ENCODE assay signal across 8 mouse cellular contexts in the genomic region with DNA sequence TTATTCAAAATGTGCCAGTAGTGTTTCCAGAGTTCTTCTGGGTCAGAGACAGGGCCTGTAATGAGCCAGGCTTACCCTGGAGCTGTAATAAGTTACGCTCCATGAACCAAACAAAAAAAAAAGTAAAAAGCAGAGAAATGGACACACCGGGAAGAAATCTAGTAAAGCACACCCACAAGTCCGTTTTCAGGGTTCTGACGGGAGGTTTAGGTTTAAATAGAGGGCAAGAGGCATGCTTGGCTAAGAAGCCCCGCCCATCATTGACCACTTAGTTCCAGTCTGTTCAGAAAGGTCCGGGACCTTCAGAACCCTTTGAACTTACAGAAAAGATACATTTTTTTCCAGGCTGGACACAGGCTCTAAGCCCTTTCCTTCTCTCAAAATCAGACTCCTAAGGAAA. TPM values are rescaled to one million over a fixed set of nuclear protein-coding genes. Genes with fewer than 3 reads are reported as not detected.
DNase-seq lines count a peak whose midpoint lies in the region; ATAC-seq lines count a peak whose summit lies in the region.

No protein-coding gene starts in this region.

- H3K4me1 ChIP-seq in kidney, embryonic 15.5 days, result peaks cover 24% of the 10 kb centered on the region
- H3K4me1 ChIP-seq in brown adipose tissue, adult 24 weeks (ENCODE audit: control insufficient read depth, insufficient read depth, insufficient read length, low read length), result peaks cover 16% of the 10 kb centered on the region
- peaks cover 24% of the 10 kb centered on the region for H3K4me1 ChIP-seq in hindbrain, embryonic 14.5 days (replicated peaks; ENCODE audit: control insufficient read depth, insufficient read depth, low read length)
- peaks cover 21% of the 10 kb centered on the region for H3K4me1 ChIP-seq in midbrain, embryonic 14.5 days (ENCODE audit: control insufficient read depth, insufficient read depth, low read length)

- H3K36me3 ChIP-seq in kidney, embryonic 15.5 days, result peaks cover 9% of the 10 kb centered on the region; the same call in 1 of the 2 replicates
- peaks cover 13% of the 10 kb centered on the region for H3K36me3 ChIP-seq in hindbrain, embryonic 14.5 days (replicated peaks; ENCODE audit: control insufficient read depth, insufficient read depth)
- peaks cover 2% of the 10 kb centered on the region; the same call in 1 of the 2 replicates for H3K36me3 ChIP-seq in midbrain, embryonic 14.5 days (ENCODE audit: control insufficient read depth, insufficient read depth, low read length)

- DNase-seq in kidney, adult 9 months, result no peak
- DNase-seq in hindbrain, embryonic 14.5 days (ENCODE audit: low spot score), result no peak
- DNase-seq in midbrain, embryonic 14.5 days, result no peak
- no peak for DNase-seq in gastrocnemius, postnatal 4 days (ENCODE audit: low spot score in 2 of 2)
- DNase-seq in right cerebral cortex, adult 2 months (ENCODE audit: low spot score in 2 of 2), result no peak
- no peak for DNase-seq in right cerebral cortex, adult 18-20 months

- H3K9me3 ChIP-seq in kidney, embryonic 15.5 days (replicated peaks), result no peaks in the 10 kb centered on the region
- no peaks in the 10 kb centered on the region for H3K9me3 ChIP-seq in hindbrain, embryonic 14.5 days (ENCODE audit: control insufficient read depth, low read length)
- no peaks in the 10 kb centered on the region for H3K9me3 ChIP-seq in midbrain, embryonic 14.5 days (ENCODE audit: control insufficient read depth, low read length)

- H3K27me3 ChIP-seq in kidney, embryonic 15.5 days, result no peaks in the 10 kb centered on the region
- H3K27me3 ChIP-seq in hindbrain, embryonic 14.5 days (ENCODE audit: control insufficient read depth, insufficient read depth, low read length), result no peaks in the 10 kb centered on the region
- H3K27me3 ChIP-seq in midbrain, embryonic 14.5 days (ENCODE audit: control insufficient read depth, insufficient read depth, low read length), result no peaks in the 10 kb centered on the region

- peak overlapping the region; percentile 79 for H3K4me2 ChIP-seq in kidney, embryonic 15.5 days
- peak overlapping the region; percentile 51 for H3K4me2 ChIP-seq in hindbrain, embryonic 14.5 days (replicated peaks)
- H3K4me2 ChIP-seq in midbrain, embryonic 14.5 days (ENCODE audit: low read length), result peak overlapping the region; percentile 66

- peak overlapping the region; percentile 61 for H3K4me3 ChIP-seq in kidney, embryonic 15.5 days (replicated peaks)
- H3K4me3 ChIP-seq in brown adipose tissue, adult 24 weeks (ENCODE audit: insufficient read depth, low read depth, low read length), result peak overlapping the region; percentile 85
- H3K4me3 ChIP-seq in hindbrain, embryonic 14.5 days (replicated peaks; ENCODE audit: low read length), result peak overlapping the region; percentile 81
- peak overlapping the region; percentile 91 for H3K4me3 ChIP-seq in midbrain, embryonic 14.5 days (replicated peaks; ENCODE audit: low read depth, low read length)

- ATAC-seq in kidney, embryonic 15.5 days (replicated peaks; ENCODE audit: low FRiP score), result no peak; the same call in 1 of the 2 replicates
- ATAC-seq in hindbrain, embryonic 14.5 days (ENCODE audit: low FRiP score), result no peak
- no peak for ATAC-seq in midbrain, embryonic 14.5 days (ENCODE audit: low FRiP score, low TSS enrichment)

- H3K9ac ChIP-seq in kidney, embryonic 15.5 days, result no peak overlapping the region
- no peak overlapping the region for H3K9ac ChIP-seq in hindbrain, embryonic 14.5 days
- H3K9ac ChIP-seq in midbrain, embryonic 14.5 days (replicated peaks; ENCODE audit: low read length), result no peak overlapping the region

- peak overlapping the region; percentile 82 for H3K27ac ChIP-seq in kidney, embryonic 15.5 days
- H3K27ac ChIP-seq in brown adipose tissue, adult 24 weeks (replicated peaks; ENCODE audit: low read depth, low read length), result peak overlapping the region; percentile 93
- peak overlapping the region; percentile 94; the same call in 1 of the 2 replicates for H3K27ac ChIP-seq in hindbrain, embryonic 14.5 days
- no peak overlapping the region for H3K27ac ChIP-seq in midbrain, embryonic 14.5 days (replicated peaks; ENCODE audit: low read depth, low read length)

- 28% methylated on average over 6 of the region's 6 CpGs for WGBS in kidney, embryonic 15.5 days
- 30% methylated on average over 6 of the region's 6 CpGs for WGBS in hindbrain, embryonic 14.5 days
- WGBS in midbrain, embryonic 14.5 days, result 30% methylated on average over 6 of the region's 6 CpGs

RNA-seq across cellular contexts. Expression of a gene that starts 0.5 kb away (rescaled TPM):
- 87.5 and 96.9 TPM in 2 replicates for polyA plus RNA-seq in kidney, embryonic 15.5 days (2015; fragmentation: Nextera tagmentation; extraction: Ambion mirVana)
- 174 and 183 TPM in 2 replicates for polyA plus RNA-seq in brown adipose tissue, adult 24 weeks (2012; ENCODE audit: insufficient read depth, insufficient read length, missing spikeins)
- polyA plus RNA-seq in hindbrain, embryonic 14.5 days (2014; fragmentation: Nextera tagmentation; extraction: Ambion mirVana), result 228 and 243 TPM in 2 replicates
- polyA plus RNA-seq in midbrain, embryonic 14.5 days (2014; fragmentation: Nextera tagmentation; extraction: Ambion mirVana), result 200 and 209 TPM in 2 replicates
- total RNA-seq in gastrocnemius, postnatal 4 days (2021), result 10 to 100 TPM; 36.5 to 38.2 TPM

RNA-seq across cellular contexts. Expression of a gene that starts 6.3 kb away (rescaled TPM):
- polyA plus RNA-seq in kidney, embryonic 15.5 days (2015; fragmentation: Nextera tagmentation; extraction: Ambion mirVana), result 20.9 and 21.1 TPM in 2 replicates
- polyA plus RNA-seq in brown adipose tissue, adult 24 weeks (2012; ENCODE audit: insufficient read depth, insufficient read length, missing spikeins), result 1.0 and 1.3 TPM in 2 replicates
- polyA plus RNA-seq in hindbrain, embryonic 14.5 days (2014; fragmentation: Nextera tagmentation; extraction: Ambion mirVana), result 18.5 and 18.7 TPM in 2 replicates
- 17.4 and 20.1 TPM in 2 replicates for polyA plus RNA-seq in midbrain, embryonic 14.5 days (2014; fragmentation: Nextera tagmentation; extraction: Ambion mirVana)
- 10 to 100 TPM in 1 of 2 experiments, 1 to 10 TPM in 1; 8.7 to 12.8 TPM for total RNA-seq in gastrocnemius, postnatal 4 days (2021)

RNA-seq across cellular contexts. Expression of a gene that starts 34.0 kb away (rescaled TPM):
- polyA plus RNA-seq in kidney, embryonic 15.5 days (2015; fragmentation: Nextera tagmentation; extraction: Ambion mirVana), result 66.1 and 72.0 TPM in 2 replicates
- polyA plus RNA-seq in brown adipose tissue, adult 24 weeks (2012; ENCODE audit: insufficient read depth, insufficient read length, missing spikeins), result 24.0 and 39.6 TPM in 2 replicates
- 93.9 and 101 TPM in 2 replicates for polyA plus RNA-seq in hindbrain, embryonic 14.5 days (2014; fragmentation: Nextera tagmentation; extraction: Ambion mirVana)
- polyA plus RNA-seq in midbrain, embryonic 14.5 days (2014; fragmentation: Nextera tagmentation; extraction: Ambion mirVana), result 83.6 and 101 TPM in 2 replicates
- 10 to 100 TPM; 41.4 to 41.5 TPM for total RNA-seq in gastrocnemius, postnatal 4 days (2021)
